Mouse (Mus musculus) small intestine, adult 2 months (tissue): Measurements from ENCODE around the gene Itch. TPM values are rescaled to one million over a fixed set of nuclear protein-coding genes. Genes with fewer than 3 reads are reported as not detected.

Experiments used
- H3K27ac ChIP-seq: fragments of 200-500 bp; 2 replicates; pipeline ENCODE4 v1.5.1; 2012; ENCODE audit warnings: low read depth, low read length, control low read depth, inconsistent platforms; ENCODE audit not compliant: insufficient read depth
- H3K27me3 ChIP-seq: fragments of 200-500 bp; 2 replicates; pipeline ENCODE4 v1.6.1; 2012; ENCODE audit warnings: mild to moderate bottlenecking, moderate library complexity, low read length, inconsistent platforms; ENCODE audit not compliant: control insufficient read depth, insufficient read depth
- H3K36me3 ChIP-seq: fragments of 200-500 bp; 2 replicates; pipeline ENCODE4 v1.6.1; 2012; ENCODE audit warnings: mild to moderate bottlenecking, low read length, control low read depth, inconsistent platforms; ENCODE audit not compliant: control insufficient read depth, insufficient read depth
- H3K4me1 ChIP-seq: fragments of 200-500 bp; 2 replicates; pipeline ENCODE4 v1.6.1; 2012; ENCODE audit warnings: low read length, inconsistent platforms, mixed read lengths; ENCODE audit not compliant: control insufficient read depth, insufficient read depth, insufficient read length
- H3K4me3 ChIP-seq: fragments of 200-500 bp; 2 replicates; pipeline ENCODE4 v1.5.1; 2012; ENCODE audit warnings: low read depth, mild to moderate bottlenecking, control low read depth, inconsistent platforms, low read length, moderate library complexity
- CTCF ChIP-seq: fragments of 200-500 bp; IDR thresholded peaks from 2 replicates; pipeline ENCODE4 v1.5.1; 2012; ENCODE audit warnings: low read depth, mild to moderate bottlenecking, control low read depth, inconsistent platforms, low read length, moderate library complexity, mixed read lengths; ENCODE audit not compliant: insufficient replicate concordance, insufficient read length; ENCODE audit errors: extremely low read depth
- POLR2A ChIP-seq: fragments of 200-500 bp; IDR thresholded peaks from 2 replicates; pipeline ENCODE4 v1.6.1; 2012; ENCODE audit warnings: low read depth, mild to moderate bottlenecking, control low read depth, inconsistent platforms, low read length, moderate library complexity
- WGBS: fragments of 180-500 bp; shearing (Covaris S2); methylation state at CpG from one replicate; pipeline ENCODE4 v1.1.7; 2018; 5-methylcytosine and 5-hydroxymethylcytosine counted together
- polyA plus RNA-seq: library from polyadenylated mRNA; depleted of rRNA; stranded (reverse); fragments of >200 nt; gene quantifications from 2 replicates; pipeline ENCODE4 v1.2.3, GENCODE M21; 2012; rRNA removed

Gene Itch
- 2.6 and 9.6 TPM in 2 replicates for polyA plus RNA-seq

- Histone ChIP-seq H3K27ac (peak within 1 kb of the TSS; percentile 57), H3K36me3 (peaks cover 3% of the 10 kb centered on the region; the same call in 1 of the 2 replicates), H3K4me3 (peak within 1 kb of the TSS; percentile 70), H3K4me1 (peaks cover 10% of the 10 kb centered on the region; the same call in 1 of the 2 replicates), H3K27me3 (no peaks in the 10 kb centered on the region)
- 1% methylated on average over 65 of the region's 65 CpGs for WGBS
- TF ChIP-seq POLR2A = peak; percentile 96
- no peak for TF ChIP-seq CTCF
Observed at GRCm38 (mm10) chr2:155133011-155133976, at the start of gene Itch. TSS of gene Itch (plus strand) at chr2:155133509.

GRCm38 (mm10) chr2:155084546-155084945, 48.8 kb upstream of the Itch start:
- Histone ChIP-seq H3K4me1 (peaks cover 6% of the 10 kb centered on the region; the same call in 1 of the 2 replicates), H3K27ac (no peak overlapping the region)
- 76% methylated on average over 5 of the region's 5 CpGs for WGBS

GRCm38 (mm10) chr2:155086328-155086727, 47.0 kb upstream of the Itch start:
- TF ChIP-seq CTCF (no peak), POLR2A (no peak)
- no peak overlapping the region for H3K27ac ChIP-seq
- WGBS = 80% methylated on average over 5 of the region's 5 CpGs
- no peaks in the 10 kb centered on the region for H3K27me3 ChIP-seq
- no peaks in the 10 kb centered on the region for H3K36me3 ChIP-seq
- no peak overlapping the region for H3K4me3 ChIP-seq
- H3K4me1 ChIP-seq = peaks cover 7% of the 10 kb centered on the region; the same call in 1 of the 2 replicates

More at GRCm38 (mm10) chr2:155084546-155084945, 48.8 kb upstream of the Itch start:
- H3K4me3 ChIP-seq = no peak overlapping the region
- TF ChIP-seq POLR2A = no peak
- TF ChIP-seq CTCF = no peak
- H3K36me3 ChIP-seq = no peaks in the 10 kb centered on the region
- no peaks in the 10 kb centered on the region for H3K27me3 ChIP-seq

- no peak for TF ChIP-seq POLR2A
- TF ChIP-seq CTCF = no peak
- Histone ChIP-seq H3K27me3 (no peaks in the 10 kb centered on the region), H3K36me3 (no peaks in the 10 kb centered on the region), H3K4me3 (no peak overlapping the region), H3K27ac (no peak overlapping the region), H3K4me1 (peaks cover 8% of the 10 kb centered on the region; the same call in 1 of the 2 replicates)
- 34% methylated on average over 6 of the region's 6 CpGs for WGBS
Observed at GRCm38 (mm10) chr2:155088264-155088663, 45.0 kb upstream of the Itch start.

GRCm38 (mm10) chr2:155090909-155091742, 42.2 kb upstream of the Itch start:
- Histone ChIP-seq H3K27ac (peak overlapping the region; percentile 88), H3K4me3 (no peak overlapping the region), H3K27me3 (no peaks in the 10 kb centered on the region), H3K4me1 (peaks cover 10% of the 10 kb centered on the region; the same call in 1 of the 2 replicates), H3K36me3 (no peaks in the 10 kb centered on the region)
- WGBS = 31% methylated on average over 13 of the region's 13 CpGs
- TF ChIP-seq POLR2A (no peak), CTCF (no peak)

- Histone ChIP-seq H3K4me1 (peaks cover 10% of the 10 kb centered on the region; the same call in 1 of the 2 replicates), H3K36me3 (no peaks in the 10 kb centered on the region), H3K4me3 (no peak overlapping the region), H3K27me3 (no peaks in the 10 kb centered on the region), H3K27ac (peak overlapping the region; percentile 88)
- 72% methylated on average over 3 of the region's 3 CpGs for WGBS
- no peak for TF ChIP-seq POLR2A
- no peak for TF ChIP-seq CTCF
Observed at GRCm38 (mm10) chr2:155091743-155092075, 41.6 kb upstream of the Itch start.
